Mouse (Mus musculus) G1E (cell line): ENCODE data around the gene Dnajc25.

ENCODE experiments used
- CTCF ChIP-seq: IDR thresholded peaks from 2 replicates; pipeline ENCODE4 v1.5.1; 2012; ENCODE audit warnings: low read depth, low read length, inconsistent platforms, mixed read lengths
- GATA1 ChIP-seq: IDR thresholded peaks from 2 replicates; pipeline ENCODE4 v1.6.1; 2012; ENCODE audit warnings: borderline replicate concordance, low read length, inconsistent platforms, mixed read lengths

DNA sequence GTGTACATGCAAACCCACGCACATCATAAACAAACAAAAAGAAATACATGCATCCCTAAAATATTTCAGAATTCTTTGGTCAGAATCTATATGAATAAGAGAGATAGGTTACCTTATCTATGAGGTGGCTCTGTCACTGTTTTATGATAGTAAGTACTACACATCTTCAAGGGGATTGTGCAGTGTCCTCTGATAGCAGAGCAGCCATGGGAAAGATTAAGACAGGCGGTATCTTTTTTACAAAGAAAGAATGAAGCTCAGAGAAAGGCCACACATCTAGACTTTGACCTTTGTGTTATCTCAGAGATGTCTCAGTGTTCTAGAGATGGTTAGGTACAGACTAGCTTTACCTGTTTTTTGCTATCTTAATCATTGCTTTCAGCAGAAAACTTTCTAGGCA, 22.1 kb downstream of the Dnajc25 start:
- no peak for TF ChIP-seq CTCF
- no peak for TF ChIP-seq GATA1
